Mouse (Mus musculus) ES-Bruce4 (cell line): ENCODE measurements around the gene Sgsh.

ENCODE experiments used
- CTCF ChIP-seq: IDR thresholded peaks from one replicate; pipeline ENCODE4 v1.8.1; 2011; ENCODE audit warnings: low read depth, low read length
- EP300 ChIP-seq: IDR thresholded peaks from 2 replicates; pipeline ENCODE4 v1.6.1; 2011; ENCODE audit warnings: low read depth, low read length; ENCODE audit not compliant: insufficient read depth

- TF ChIP-seq CTCF, result no peak
- TF ChIP-seq EP300, result no peak
These were observed 23.2 kb upstream of the Sgsh start for GRCm38 (mm10) chr11:119378551-119378950.
